ENCODE assay signal across 12 mouse cellular contexts in the genomic region with DNA sequence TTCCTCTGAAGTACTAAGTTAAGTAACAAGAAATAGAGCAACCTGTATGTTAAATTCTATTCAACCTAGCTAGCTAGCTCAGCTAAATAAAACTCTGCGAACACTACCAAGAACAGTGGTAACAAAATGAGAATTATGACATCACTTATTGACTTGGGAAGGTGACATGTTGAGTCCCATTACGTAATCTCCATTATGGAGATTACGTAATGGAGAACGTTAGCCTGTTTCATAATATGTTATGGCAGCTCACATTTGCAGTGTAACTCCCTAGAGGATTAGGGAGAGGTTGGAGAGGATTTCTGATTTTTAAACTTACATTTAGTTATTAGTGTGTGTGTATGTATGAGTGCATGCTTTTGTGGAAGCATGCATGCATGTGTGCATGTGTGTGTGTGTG.
"Had no signal": no experiment of that assay in that cellular context is flagged by ENCODE, and none has a peak within 500 bp of the region (broad histone marks: within the 10 kb centered on the region; RNA-seq: fewer than 3 reads in every experiment).

No protein-coding gene starts in this region.

- DNase-seq: kidney, adult 2 months; kidney, postnatal 25 days; layer of hippocampus, adult 9-11 months; lung, postnatal 36 days; thymus, adult 18-20 months; thymus, postnatal 14 days had no signal

- H3K27ac ChIP-seq: limb, embryonic 12.5 days; liver, embryonic 12.5 days had no signal

- H3K4me3 ChIP-seq: limb, embryonic 12.5 days; liver, embryonic 12.5 days; megakaryocyte, embryonic 14.5 days had no signal

- ATAC-seq: intestine, embryonic 16.5 days; liver, embryonic 12.5 days; midbrain, embryonic 16.5 days had no signal

- H3K27me3 ChIP-seq: limb, embryonic 12.5 days; liver, embryonic 12.5 days; megakaryocyte, embryonic 14.5 days had no signal

- H3K4me2 ChIP-seq: limb, embryonic 12.5 days; liver, embryonic 12.5 days; midbrain, embryonic 11.5 days had no signal

- H3K4me1 ChIP-seq: limb, embryonic 12.5 days; liver, embryonic 12.5 days; megakaryocyte, embryonic 14.5 days had no signal

- H3K9ac ChIP-seq: limb, embryonic 12.5 days; liver, embryonic 12.5 days had no signal

- H3K36me3 ChIP-seq: limb, embryonic 12.5 days; liver, embryonic 12.5 days had no signal

- H3K9me3 ChIP-seq: limb, embryonic 12.5 days; liver, embryonic 12.5 days; megakaryocyte, embryonic 14.5 days had no signal
